Mouse (Mus musculus): ENCODE data around the gene Gm11992.

Gene Gm11992

GRCm38 (mm10) chr11:9048011-9048702, at the start of gene Gm11992:
Gene Gm11992, plus strand, starts transcription at chr11:9048594.
- in situ Hi-C loops (cut with MboI, MseI): no loop called here

GRCm38 (mm10) chr11:9008761-9009160, 39.6 kb upstream of the Gm11992 start:
- in situ Hi-C loops (cut with MboI, MseI): no loop called here

GRCm38 (mm10) chr11:9010416-9010815, 38.0 kb upstream of the Gm11992 start:
- in situ Hi-C loops (cut with MboI, MseI): no loop called here

- in situ Hi-C loops (cut with MboI, MseI): no loop called here
Measured at GRCm38 (mm10) chr11:9010853-9011339, 37.5 kb upstream of the Gm11992 start, which contains the start of gene Hus1. Gene Hus1, minus strand, starts transcription at chr11:9011191.

DNA sequence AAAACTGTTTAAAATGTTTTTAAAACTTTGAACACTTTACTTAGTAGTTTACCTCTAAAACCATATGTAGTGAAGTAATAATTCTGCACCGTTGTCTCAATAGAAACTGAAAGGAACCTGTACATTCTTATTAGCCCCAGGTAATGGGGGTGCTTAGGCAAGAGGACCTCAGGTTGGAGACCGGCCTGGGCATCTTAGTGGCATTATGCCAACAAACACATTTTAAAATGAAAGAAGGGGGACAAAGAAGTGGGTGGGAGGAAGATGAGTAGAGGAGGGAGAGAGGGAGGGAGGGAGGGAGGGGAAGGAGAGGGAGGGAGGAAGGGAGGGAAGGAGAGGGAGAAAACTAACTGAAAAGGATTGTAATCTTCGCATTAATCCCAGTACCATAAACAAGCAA, 37.0 kb upstream of the Gm11992 start:
- in situ Hi-C loops (cut with MboI, MseI): no loop called here

DNA sequence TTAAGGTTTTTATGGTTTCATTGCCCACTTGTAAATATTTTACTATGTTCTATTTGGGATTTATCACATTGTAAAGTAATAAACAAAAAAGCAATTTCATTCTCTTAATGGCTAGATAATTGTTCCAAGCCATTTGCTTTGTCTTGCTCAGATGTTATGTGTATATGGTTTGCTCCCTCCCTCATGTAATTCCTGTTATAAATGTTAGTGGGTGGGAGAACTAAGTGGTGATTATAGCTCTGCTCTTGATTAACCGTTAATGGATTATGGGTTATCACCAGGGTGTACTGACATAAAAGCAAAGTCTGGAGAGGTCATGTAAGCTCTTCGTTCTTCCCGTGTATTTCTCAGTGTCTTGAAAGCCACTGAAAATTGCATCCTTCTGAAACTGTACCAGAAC, 33.7 kb upstream of the Gm11992 start:
- in situ Hi-C loops (cut with MboI, MseI): no loop called here

- in situ Hi-C loops (cut with MboI, MseI): no loop called here
Measured at GRCm38 (mm10) chr11:9018491-9019267, 29.7 kb upstream of the Gm11992 start.

DNA sequence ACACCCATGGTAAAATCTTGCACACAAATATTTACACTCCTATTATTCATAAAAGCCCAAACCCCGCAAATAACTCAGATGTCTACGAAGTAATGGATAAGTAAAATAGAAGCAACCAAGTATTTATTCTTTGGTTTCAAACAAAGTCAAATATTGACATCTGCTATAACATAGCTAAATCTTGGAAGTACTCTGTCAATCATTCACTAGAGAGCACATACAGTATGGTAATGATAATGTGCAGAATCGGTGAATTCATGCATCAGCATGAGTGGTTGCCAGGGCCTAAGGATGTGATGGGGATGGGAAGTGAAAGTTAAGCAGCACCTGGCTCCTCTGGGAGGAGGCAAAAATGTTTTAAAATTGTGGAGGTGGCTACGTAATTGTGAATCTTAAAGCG, 28.2 kb upstream of the Gm11992 start:
- in situ Hi-C loops (cut with MboI, MseI): no loop called here

- in situ Hi-C loops (cut with MboI, MseI): no loop called here
Measured at GRCm38 (mm10) chr11:9024782-9025181, 23.6 kb upstream of the Gm11992 start.

DNA sequence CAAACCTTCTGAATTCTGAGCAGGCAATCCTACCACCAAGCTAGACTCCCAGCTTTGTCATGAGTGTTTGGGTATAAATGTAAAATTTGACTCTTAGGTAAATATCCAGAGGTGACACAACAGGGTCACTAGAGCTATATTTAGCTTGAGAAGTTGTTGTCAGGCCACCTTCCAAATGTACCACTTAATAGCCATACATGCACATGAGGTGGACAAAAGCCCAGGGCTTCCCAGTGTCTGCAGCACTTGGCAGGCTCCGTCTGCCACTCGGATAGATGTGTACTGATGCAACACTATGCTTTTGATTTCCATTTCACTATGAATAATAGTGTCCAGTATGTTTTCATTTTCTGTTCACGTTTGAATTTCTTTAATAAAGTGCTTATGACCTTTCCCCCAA, 23.2 kb upstream of the Gm11992 start:
- in situ Hi-C loops (cut with MboI, MseI): no loop called here

- in situ Hi-C loops (cut with MboI, MseI): no loop called here
Measured at GRCm38 (mm10) chr11:9031530-9031929, 16.9 kb upstream of the Gm11992 start.

- in situ Hi-C loops (cut with MboI, MseI): no loop called here
Measured at GRCm38 (mm10) chr11:9046546-9046945, 1.8 kb upstream of the Gm11992 start.

GRCm38 (mm10) chr11:9047044-9047443, 1.4 kb upstream of the Gm11992 start:
- in situ Hi-C loops (cut with MboI, MseI): no loop called here

- in situ Hi-C loops (cut with MboI, MseI): no loop called here
Measured at GRCm38 (mm10) chr11:9048703-9049060, 288 bp downstream of the Gm11992 start, which contains the start of gene Sun3. Gene Sun3, minus strand, starts transcription at chr11:9048991.

DNA sequence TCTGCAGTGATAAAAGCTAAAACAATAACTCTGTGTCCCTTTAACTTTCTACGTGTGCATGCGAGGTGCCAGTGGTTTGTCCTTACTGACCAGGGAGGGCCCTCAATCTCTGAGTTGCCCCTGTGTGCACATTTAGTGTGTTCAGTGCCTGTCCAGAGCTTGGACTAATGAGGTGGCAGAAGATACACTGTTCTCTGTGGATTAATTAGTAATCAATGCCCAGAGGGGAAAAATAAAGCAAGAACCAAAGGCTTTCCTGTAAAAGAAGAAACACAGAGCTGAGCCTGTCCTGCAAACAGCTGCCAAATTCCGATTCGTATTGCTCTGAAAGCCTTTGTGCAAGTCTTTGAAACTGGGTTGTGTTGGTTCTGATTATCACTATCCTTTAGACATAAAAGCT, 1.8 kb downstream of the Gm11992 start:
- in situ Hi-C loops (cut with MboI, MseI): no loop called here

- in situ Hi-C loops (cut with MboI, MseI): no loop called here
Measured at GRCm38 (mm10) chr11:9051895-9052294, 3.5 kb downstream of the Gm11992 start.

GRCm38 (mm10) chr11:9056937-9057336, 8.5 kb downstream of the Gm11992 start:
- in situ Hi-C loops (cut with MboI, MseI): no loop called here

DNA sequence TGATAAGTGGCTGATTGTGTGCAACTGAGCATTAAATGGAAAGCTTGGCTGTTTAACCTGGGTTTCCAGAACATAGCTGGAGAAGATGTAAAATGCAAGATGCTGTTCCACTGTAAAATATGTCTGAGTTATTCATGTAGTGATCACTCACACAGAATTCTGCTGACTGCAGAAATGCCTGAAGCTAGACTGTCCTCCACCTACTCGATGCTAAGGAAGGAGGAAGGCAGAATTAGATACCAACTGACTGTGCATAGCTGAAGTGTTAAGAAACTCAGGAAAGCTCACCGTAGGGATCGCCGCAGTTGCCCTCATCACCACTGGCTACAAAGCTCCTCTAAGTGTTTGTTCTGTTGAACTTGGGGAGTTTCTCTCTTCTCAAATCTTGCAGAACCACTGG, 9.3 kb downstream of the Gm11992 start:
- in situ Hi-C loops (cut with MboI, MseI): no loop called here

DNA sequence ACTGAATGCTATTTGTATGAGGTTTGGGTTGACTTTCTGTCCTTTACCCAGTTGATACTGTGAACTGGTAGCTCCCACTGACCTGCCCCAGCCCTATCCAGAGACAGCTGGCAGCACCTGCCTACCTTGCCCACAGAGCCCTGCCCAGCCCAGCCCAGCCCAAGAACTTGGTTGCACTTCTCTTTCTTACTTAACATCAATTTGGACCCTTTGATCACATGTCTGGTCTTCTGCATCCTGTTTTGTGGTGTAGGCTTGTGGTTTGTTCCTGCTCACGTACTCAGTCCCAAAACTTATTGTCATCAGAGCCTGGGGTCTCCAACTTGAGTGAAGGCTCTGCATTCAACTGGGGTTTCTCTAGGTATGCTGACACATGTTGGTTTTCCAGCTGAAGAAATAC, 11.6 kb downstream of the Gm11992 start:
- in situ Hi-C loops (cut with MboI, MseI): no loop called here

DNA sequence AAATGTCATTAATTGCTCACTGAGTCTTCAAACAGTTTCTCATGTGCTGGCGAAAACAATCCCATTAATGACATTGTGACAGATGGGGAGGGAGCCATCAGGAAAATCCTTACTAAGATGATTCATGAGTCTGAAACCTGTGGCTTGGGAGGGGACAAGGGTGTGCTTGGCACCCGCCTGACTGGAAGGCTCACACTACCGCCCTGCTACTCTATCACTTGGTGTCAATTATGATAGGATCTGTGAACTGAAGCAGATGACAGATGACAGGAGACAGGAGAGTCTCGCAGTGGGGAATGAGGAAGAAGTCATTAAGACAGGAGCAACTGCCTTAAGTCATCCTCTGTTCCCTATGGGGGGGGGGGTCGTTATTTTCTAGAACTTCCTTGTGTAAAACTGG, 12.1 kb downstream of the Gm11992 start:
- in situ Hi-C loops (cut with MboI, MseI): no loop called here

DNA sequence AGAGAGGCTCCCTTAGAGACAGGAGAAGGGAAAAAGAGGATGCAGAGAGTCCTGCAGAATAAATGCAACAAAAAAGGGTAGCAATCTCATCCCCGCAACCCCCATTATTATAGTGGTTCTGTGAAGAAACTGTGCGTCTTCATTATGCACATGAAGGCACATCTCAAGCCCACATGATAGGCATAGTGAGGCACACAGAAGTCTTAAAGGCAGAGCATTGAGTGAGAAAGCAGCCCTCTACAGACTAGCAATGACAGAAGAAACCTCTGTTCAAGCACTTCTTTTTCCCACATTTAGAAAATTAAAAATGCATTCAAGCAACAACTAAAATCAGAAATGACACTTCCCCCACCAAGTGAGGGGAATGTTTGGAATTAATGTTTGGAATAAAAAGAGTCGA, 28.1 kb downstream of the Gm11992 start:
- in situ Hi-C loops (cut with MboI, MseI): no loop called here

- in situ Hi-C loops (cut with MboI, MseI): no loop called here
Measured at GRCm38 (mm10) chr11:9113189-9113588, 64.8 kb downstream of the Gm11992 start.
